Mouse (Mus musculus) urinary bladder, adult 18-20 months (tissue): ENCODE measurements around the gene Ccser1.
"Not testable (repeated sequence)": the region's sequence is repeated elsewhere in the genome, so short reads cannot be mapped to it uniquely, and the experiment has no call there.

Experiments
- DNase-seq, 2 experiments: peaks; one replicate each; pipeline ENCODE4 v3.0.0; 2022; ENCODE audit warnings: low spot score in 2 of 2, mixed read lengths in 2 of 2

Ccser1 gene

DNA sequence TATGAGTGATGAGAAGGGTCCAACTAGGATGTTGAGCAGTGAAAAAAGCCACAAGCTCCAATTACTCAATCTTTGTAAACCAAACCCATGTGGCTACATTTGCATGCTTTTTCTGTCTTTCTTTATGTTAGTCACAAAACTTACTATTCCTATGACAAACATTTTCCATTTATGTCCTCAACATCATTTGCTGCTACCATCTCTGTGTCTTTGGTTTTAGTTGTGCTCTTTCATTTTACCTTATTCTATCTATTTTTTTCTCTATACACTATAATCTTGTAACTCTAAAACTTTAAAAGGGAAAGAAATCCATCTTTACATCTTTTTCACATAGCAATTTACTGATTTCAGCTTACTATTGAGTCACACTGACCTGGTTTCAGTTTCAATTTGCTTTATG, 834.2 kb downstream of the Ccser1 start:
- no peak for DNase-seq

DNA sequence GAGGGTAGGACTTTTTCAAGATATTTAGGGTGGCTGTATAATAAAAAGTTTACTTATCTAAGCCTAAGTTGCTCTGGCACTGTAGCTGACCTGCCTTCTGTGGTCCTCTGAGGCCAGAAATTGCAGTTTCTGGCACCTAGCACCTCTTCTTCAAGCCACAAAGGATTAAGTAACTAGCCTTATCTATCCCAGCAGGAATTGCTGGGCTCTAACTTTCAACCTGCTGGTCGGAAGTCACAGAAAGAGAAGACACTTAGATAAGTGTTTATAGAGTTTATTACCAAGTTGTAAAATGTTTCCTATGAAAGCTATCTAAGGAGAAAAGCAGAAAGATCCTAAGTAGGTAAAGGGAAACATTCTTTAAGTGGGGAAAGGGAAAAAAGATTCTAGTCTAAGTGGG, 864.3 kb downstream of the Ccser1 start:
- no peak for DNase-seq

DNA sequence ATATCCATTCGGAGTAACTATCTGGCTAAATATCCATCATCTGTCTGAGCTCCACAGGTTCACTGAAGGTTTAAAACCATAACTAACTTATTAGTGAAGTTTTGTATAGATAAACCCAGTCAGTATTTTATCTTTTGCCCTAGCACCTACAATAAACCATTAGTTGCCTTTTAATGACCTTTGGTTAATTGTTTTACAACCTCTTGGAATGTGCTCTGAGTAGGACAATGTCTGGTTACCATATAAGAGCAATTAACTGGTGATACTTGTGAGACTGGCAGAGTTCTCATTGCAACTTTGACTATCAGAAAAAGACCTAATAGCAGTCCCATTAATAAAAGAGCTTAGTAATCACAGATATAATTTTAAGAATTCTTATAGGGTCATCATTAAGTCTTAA, 864.9 kb downstream of the Ccser1 start:
- DNase-seq = not testable (repeated sequence)

DNA sequence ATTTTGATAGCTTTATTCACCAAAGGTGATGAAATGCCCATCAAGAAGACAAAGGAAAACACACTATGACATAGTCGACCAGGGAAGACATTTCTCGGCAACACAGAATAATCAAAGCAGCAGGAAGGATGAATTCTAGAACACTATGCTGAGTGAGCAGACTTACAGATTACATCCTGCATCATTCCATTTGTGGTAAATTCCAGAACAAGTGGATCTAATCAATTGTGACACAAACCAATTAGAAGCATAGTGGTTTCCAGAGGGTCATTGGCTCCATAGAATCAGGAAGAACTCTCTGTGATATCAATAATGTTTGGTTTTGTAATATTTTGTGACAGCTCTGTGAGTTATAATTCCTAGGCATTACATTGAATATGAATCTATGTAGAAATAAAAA, 875.2 kb downstream of the Ccser1 start:
- no peak for DNase-seq

DNA sequence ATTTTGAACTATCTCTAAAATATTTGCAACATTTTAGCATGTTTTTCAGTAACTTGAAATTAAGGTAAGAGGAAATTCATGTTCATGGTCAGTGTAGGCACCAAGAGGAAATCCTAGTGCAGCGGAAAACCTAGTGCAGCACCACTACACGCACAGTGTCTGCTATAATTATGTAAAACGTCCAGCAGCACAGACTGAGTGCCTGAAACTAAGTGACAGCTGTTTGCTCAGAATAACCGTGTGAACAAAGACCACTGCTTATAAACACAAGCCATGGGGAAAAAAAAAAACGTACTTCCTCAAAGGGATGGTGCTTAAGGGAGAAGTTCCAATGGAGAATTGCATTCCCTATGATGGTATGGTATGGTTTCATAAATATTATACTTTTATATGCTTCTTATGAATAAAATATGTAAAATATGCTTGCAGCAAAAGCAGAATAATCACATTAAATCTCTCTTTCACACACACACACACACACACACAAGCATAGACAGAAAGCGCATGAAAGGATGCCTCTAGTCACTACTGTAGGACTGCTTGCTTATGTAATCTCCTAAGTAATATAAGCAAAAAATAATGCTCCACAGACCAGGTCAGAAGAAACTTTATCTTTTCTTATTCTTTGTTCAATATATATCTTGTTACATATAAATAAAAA, 886.4 kb downstream of the Ccser1 start:
- no peak for DNase-seq

DNA sequence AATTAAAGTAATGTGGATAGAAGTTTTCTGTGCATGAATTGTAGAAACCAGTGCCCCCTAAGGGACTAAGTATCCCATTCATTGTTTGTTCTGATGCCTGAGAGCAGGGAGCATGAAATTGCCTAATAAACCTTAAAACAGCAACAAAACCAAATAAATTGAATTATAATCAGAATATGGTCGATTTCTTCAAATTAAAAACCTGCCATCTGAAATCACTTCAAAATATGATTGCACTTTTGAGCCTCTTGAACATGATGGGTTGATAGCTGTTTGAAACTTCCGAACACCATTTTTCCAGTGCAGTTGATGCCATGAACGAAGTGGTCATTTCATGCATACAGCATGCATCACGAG, 886.9 kb downstream of the Ccser1 start:
- no peak for DNase-seq

DNA sequence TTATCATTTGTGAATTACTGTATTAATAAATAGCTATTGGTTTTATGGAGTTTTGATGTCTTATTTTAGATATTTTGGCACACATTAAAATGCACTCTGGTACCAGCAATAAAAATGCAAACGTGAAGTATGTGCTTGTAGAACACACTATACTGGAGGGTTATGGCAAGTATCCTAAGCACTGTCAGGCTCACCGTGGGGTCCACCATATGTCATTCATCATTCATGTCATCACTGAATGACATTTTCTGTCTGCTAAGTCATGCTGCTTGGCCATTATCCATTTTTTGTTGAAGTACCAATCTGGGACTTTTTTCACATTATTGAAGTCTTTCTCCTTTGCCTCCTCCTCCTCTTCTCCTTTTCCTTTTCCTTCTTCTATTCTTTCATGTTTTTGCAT, 925.3 kb downstream of the Ccser1 start:
- DNase-seq = no peak

DNA sequence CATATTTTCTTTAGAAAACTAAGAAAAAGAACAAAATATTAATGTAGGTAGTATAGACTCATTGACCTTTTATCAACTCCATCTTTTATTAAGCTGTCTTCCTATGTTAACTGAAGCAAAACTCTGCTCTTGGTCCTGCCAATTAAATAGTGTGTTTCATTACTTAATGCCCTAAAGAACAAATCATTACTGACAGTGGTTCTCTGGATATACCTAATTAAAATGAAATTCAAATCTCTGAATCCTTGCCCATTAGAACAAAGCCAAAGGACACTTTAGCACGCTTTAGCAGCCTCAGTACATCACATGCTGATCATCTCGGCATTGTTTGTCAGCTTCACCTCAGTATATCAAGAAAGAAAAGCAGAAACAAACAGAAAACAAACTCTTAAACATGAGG, 952.4 kb downstream of the Ccser1 start:
- DNase-seq = no peak

DNA sequence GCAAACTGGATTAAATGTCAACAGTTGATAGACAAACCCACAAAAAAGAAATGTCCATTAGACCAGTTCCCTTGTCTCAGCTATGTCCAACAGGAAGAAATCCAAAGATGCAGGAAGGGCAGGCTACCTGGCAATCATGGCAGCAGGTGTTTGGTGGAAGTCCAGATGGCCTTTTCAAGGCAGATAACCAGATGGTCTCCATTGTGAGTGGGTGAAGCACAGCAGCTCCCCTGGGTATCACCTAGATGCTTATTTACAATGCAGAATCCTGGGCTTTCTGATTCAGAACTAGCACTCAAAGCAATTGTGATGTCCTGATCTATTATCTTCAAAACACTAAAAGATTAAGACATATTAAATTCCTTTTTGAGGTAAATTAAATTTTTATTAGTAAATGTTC, 980.2 kb downstream of the Ccser1 start:
- no peak for DNase-seq

DNA sequence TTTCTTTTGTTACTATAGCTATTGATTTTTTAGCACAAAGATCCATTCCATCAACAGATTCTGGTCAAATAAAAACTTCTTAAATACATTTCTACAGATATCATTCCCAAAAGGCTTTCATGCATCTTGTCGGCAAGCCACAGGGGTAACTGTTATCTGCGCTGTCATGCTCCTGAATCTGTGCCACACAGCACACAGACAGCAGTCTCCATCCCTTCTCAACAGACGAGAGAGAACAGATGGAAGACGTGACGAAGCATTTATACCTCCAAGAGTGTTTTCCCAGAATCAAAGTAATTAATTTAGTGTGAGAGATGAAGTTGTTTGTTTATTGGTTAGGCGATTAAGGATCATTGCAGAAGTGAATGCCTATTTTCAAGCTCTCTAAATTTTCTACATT, 982.5 kb downstream of the Ccser1 start:
- DNase-seq = no peak

DNA sequence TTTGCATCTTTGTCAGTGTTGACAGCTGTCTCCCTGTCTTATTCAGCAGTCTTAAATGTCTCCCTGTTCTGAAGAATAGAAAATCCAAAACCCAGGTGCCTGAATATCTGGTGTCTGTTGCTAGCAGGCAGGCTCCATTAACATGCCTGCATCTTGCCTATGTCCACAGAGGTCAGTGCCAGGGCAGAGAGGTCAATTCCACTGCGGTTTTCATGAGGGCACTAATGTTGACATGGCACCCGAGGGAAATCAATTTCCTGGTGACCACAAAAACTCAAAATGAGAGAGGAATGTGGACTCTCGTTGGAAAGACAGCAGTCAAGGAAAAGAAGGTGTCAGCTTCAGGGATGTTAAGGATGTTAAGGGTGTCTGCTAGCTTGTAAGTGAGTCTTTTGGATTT, 983.7 kb downstream of the Ccser1 start:
- DNase-seq = no peak

DNA sequence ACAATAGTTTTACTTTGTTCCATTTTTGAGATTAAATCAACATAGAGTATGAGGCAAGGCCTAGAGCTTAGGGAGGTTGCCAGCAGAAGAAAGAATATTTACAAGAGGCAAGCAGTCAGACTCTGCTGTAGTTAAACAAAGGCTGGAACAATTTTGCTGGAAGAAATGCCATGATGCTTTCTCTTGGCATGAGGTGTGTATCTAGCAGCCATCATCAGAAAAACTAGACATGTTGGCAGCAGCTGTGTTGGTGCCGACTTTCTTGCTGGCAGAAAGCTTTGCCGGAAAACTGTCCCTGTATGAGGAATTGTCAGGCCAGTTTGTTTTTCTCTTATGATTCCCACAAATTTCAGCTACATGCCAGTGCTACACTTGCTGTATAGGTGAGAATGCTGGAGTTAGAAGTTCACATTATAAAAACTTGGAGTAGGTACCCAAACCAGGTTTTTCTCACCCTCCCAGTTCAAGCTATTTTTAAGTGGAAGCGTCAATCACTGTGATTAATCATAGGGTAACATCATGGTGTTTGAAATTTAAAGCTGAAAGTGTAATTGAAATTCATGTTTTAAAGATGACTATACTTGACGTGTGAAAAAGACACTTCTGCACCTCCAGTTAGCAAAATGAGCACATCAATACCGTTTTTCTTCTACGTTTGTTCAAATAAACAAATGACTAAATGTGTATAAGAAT, 1016.5 kb downstream of the Ccser1 start:
- no peak for DNase-seq

DNA sequence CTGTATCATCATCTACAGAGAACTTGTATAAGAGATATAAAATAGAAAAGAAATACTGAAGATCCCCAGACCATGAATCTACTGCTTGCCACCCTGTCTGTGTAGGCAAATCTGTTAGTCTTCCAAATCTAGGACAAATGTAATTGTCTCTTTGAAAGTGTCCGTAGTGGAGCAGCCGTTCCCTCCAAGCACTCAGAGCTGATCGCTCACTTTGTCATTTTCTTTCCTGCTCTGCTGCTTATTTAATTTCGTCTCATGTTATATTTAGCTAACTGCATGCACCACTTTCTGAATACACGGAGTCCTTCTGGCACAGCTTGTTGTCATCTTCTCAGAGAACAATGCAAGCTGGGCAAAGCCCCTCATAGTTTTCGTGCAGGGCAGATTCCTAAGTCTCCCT, 1018.6 kb downstream of the Ccser1 start:
- no peak for DNase-seq

DNA sequence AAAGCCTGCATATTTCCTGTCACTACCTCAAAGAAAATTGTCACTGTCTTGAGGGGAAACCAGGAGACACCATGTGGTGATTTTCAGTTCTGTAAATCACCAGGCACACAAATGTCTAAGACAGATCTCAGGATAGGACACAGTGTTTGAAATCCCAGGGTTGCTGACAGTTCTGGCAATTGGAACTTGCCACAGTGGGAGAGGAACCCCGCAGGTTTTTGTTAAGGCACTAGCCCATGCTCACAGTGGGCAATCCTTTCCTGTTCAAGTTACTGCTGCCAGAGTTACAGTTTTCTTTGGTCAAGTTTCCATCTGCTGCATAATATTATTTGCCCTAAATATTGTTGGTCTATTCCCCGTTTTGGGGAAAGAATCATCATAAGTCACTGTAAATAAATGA, 1024.9 kb downstream of the Ccser1 start:
- DNase-seq = no peak

DNA sequence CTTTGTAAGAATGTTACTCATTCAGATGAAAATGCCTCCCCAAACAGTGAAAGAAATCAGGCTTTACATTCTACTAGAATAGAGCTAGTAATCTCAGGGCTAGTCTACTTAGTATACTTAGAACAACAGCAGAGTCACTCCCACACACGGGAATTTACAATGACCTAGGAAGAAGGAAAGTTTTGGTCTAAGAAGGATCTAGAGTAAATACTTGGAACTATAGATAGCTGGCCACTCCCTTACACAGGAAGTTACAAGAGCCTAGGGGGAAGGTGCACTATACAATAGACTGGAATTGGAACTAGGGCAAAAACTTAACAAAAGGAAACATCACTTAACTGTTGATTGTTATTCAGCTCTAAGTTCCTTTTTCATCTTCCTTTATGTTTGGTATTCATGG, 1041.7 kb downstream of the Ccser1 start:
- DNase-seq = no peak

DNA sequence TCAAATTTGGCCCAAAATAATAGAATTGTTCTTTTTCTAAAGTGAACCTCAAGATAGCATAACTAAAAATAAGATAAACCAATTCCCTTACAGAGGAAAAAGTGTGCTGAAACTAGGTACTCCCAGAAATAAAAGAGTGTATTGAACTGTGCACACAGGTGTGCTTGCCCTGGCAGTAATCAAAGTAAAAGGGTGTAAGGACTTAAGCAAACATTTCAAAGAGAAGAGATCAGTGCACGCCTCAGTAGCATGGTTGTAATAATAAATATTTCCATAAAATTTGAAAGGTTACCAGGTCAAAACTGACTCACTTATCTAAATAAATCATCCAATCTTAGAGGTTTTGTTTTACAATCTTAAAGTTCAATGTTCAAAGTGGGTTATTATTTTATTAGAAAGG, 1083.8 kb downstream of the Ccser1 start:
- DNase-seq = no peak

DNA sequence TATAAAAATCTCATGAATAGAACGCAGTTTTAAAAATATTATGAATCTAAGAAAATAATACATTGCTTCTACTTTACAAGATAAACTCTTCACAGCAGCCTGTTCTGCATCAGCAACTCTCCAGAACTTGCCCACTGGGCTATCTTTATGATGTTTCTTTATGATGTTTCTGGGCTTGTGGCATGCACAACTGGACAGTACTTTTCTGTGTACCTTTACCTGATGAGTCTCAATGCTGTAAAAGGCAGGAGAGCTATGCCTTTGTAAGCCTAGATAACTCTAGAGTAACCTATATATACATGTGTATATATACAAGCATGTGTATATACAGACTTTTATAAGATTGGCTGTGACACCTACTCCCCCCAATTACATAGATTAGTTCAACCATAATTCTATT, 1084.4 kb downstream of the Ccser1 start:
- no peak for DNase-seq

DNA sequence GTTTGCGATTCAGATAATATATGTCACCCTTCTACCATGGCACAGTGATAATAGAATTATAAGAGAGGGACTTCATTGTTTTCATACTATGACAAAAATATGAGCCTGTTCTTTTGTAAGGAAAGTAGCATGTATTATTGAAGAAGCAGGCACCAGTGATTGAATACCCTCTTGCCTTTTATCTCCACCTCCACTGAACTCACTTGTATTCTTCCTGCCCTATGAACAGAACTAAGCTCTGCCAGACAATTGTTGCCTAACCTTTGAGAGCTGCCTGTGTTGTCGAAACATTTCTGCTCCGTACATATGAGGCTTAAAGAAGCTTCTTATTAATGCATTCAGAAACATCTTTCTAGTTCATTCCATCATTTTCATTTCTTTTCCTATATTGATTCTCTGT, 1101.1 kb downstream of the Ccser1 start:
- DNase-seq = no peak

DNA sequence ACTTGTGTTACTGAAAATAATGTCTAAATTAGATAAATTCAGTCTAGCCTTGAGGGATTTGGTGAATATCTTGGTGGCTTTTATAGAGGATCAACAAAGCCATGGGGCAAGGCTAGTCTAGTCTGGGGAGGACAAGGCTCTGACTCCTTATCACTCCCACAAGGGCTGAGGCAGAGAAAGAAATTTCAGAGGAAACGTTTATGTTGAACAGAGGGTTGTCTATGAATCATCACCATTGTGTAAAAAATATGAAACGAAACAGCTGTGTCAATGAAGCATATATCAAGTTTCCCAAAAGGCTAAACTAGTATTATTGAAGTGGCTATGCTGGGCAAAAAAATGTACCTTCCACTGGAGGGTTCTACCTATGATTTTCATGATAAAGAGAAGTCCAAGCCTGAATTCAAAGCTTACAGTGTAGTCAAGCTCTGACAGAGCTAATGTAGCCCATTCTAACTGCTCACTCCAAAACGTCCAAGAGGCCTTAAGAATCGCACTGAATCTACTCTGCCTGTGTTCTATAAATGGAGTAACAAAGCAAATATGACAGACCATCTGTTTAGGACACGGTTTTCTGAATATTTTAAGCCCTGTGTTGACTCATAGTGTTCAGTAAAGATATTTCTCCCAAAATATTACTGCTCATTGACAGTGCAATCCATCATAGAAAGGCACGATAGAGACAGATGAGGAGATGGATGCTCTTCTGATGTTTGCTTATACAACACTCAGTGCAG, 1121.6 kb downstream of the Ccser1 start:
- no peak for DNase-seq

DNA sequence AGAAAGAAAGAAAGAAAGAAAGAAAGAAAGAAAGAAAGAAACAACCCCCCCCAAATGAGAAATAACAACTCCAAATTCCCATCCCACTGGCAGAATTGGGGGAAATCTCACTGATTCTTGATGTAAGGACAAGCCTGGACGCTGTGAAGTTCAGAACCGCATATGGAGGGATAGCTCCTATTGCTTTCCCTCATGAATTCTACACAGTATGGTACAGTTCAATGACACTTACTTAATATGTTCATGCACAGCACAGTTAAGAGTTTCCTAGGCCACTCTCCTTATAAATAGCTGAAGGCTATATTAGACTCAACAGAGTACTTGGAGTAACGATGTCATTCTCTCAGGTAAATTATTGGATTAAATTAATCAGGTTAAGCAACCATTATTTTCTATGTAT, 1138.5 kb downstream of the Ccser1 start:
- DNase-seq = no peak

DNA sequence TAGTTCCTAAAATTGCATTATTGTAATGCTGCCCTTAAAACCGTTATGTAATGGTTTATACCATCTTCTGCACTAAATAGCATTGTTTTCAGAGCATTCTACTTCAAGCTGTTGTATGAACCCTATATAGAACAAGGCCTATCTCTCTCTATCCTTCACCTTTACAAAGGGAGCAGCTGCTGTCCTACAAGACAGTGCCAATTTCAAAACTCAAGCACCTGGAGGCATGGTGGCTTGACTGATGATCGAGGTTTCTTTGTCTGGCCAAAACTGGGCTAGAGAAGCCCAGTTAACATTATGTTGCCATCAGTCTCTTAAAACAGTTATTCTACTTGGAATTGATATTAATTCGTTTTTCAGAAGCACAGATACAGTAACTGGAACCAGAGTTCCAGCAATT, 1160.2 kb downstream of the Ccser1 start:
- DNase-seq = no peak

DNA sequence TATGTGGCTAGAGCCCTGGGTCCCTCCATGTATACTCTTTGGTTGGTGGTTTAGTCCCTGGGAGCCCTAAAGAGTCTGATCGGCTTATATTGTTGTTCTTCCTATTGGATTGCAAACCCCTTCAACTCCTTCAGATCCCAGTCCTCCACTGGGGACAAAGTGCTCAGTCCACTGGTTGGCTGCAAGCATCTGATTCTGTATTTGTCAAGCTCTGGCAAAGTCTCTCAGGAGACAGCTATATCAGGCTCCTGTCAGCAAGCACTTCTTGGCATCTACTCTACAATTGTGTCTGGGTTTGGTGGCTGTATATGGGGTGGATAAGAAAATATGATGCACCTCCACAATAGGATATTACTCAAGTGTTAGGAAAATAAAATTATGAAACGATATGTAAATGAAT, 1187.7 kb downstream of the Ccser1 start:
- no peak for DNase-seq
